Mouse (Mus musculus) stomach, postnatal 0 days (tissue): Measurements from ENCODE around the gene Nckap5.

Experiments used
- CTCF ChIP-seq: IDR thresholded peaks from 2 replicates; pipeline ENCODE4 v1.5.1; 2016; ENCODE audit warnings: antibody characterized with exemption, low read depth, mild to moderate bottlenecking, moderate library complexity
- EP300 ChIP-seq: optimal IDR thresholded peaks from 2 replicates; pipeline ENCODE3; 2016; ENCODE audit warnings: antibody characterized with exemption

DNA sequence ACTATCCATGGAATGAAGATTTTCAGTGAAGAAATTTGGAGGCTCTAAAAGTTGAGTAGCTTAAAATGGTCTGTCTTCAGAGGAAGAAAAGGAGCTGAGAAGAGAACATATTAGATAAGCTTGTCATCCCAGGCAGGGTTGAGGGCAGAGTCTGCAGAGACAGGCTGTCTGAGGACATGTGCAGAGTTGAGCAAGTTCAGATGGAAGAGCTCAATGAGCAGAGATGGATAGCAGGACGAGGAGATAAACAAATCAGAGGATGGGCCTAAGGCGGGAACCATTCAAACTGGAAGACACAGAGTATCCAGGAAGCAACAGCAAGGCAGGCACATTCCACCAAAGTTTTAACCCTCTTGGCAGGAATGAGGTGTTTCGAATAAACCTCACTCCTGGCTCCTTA is 235.8 kb downstream of the Nckap5 start:
- TF ChIP-seq EP300 (no peak), CTCF (no peak)
